ENCODE assay signal across 28 mouse cellular contexts in the genomic region with DNA sequence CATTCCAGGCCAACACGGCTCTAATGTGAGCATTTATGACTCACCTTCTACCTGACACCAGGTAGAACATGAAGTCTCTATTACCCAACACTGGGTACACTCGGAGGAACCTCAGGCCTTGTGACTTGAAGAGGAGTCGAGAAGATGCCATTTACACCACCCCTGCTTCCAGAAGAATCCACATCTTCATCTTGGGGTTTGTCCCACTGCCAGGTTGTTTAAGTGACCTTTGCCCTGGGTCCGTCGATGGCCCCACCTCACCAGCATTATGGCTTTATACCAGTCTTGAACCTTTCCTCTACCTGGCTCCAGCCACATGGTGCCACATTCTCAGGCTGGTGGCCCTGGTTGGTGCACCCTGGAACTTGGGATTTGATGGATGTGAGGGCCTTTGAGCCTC. TPM values are rescaled to one million over a fixed set of nuclear protein-coding genes. Genes with fewer than 3 reads are reported as not detected.
DNase-seq lines count a peak whose midpoint lies in the region; ATAC-seq and TF ChIP-seq lines count a peak whose summit lies in the region.
"Had no signal": no experiment of that assay in that cellular context is flagged by ENCODE, and none has a peak within 500 bp of the region (broad histone marks: within the 10 kb centered on the region; RNA-seq: fewer than 3 reads in every experiment).

No protein-coding gene starts in this region.

- no peak for ATAC-seq in embryonic facial prominence, embryonic 13.5 days (ENCODE audit: insufficient number of reproducible peaks, insufficient read depth, low FRiP score, low TSS enrichment, low read depth)
- ATAC-seq: CD4-positive, CD25-positive, alpha-beta regulatory T cell, adult 4 months; inflammation-experienced regulatory T-cells, adult 6 months; midbrain, embryonic 16.5 days had no signal

- no peak for TF ChIP-seq POLR2A in heart, adult 2 months (IDR thresholded peaks at IDR 0.05; ENCODE audit: insufficient read depth, low read depth, low read length)
- no peak for TF ChIP-seq POLR2A in lung, adult 2 months (IDR thresholded peaks at IDR 0.05; ENCODE audit: borderline replicate concordance, extremely low read depth, low read depth, low read length)

- no peak overlapping the region for H3K4me2 ChIP-seq in embryonic facial prominence, embryonic 13.5 days
- H3K4me2 ChIP-seq: heart, embryonic 13.5 days; limb, embryonic 15.5 days; liver, embryonic 13.5 days; stomach, embryonic 15.5 days had no signal

- H3K9me3 ChIP-seq in embryonic facial prominence, embryonic 13.5 days = no peaks in the 10 kb centered on the region
- no peaks in the 10 kb centered on the region for H3K9me3 ChIP-seq in embryonic facial prominence, embryonic 10.5 days
- H3K9me3 ChIP-seq in limb, embryonic 10.5 days (replicated peaks) = no peaks in the 10 kb centered on the region
- H3K9me3 ChIP-seq: heart, embryonic 13.5 days; limb, embryonic 15.5 days; liver, embryonic 13.5 days; stomach, embryonic 15.5 days had no signal

- H3K36me3 ChIP-seq in embryonic facial prominence, embryonic 13.5 days = peaks cover 46% of the 10 kb centered on the region
- peaks cover 43% of the 10 kb centered on the region for H3K36me3 ChIP-seq in embryonic facial prominence, embryonic 10.5 days (replicated peaks)
- H3K36me3 ChIP-seq in heart, adult 2 months (ENCODE audit: control insufficient read depth, insufficient read depth, low read length) = no peaks in the 10 kb centered on the region
- peaks cover 42% of the 10 kb centered on the region for H3K36me3 ChIP-seq in limb, embryonic 10.5 days

- H3K27ac ChIP-seq in embryonic facial prominence, embryonic 13.5 days = no peak overlapping the region
- H3K27ac ChIP-seq in embryonic facial prominence, embryonic 10.5 days (replicated peaks) = no peak overlapping the region
- H3K27ac ChIP-seq in heart, adult 2 months = peak overlapping the region; percentile 55
- H3K27ac ChIP-seq in limb, embryonic 10.5 days = 0 out of 2 replicates have a peak overlapping the region, but pooled peaks have one; percentile 46
- H3K27ac ChIP-seq: heart, embryonic 13.5 days; layer of hippocampus, adult 2 months; left cerebral cortex, adult 2 months; limb, embryonic 15.5 days; liver, embryonic 13.5 days; stomach, embryonic 15.5 days had no signal

- no peak for TF ChIP-seq EP300 in heart, adult 2 months (IDR thresholded peaks at IDR 0.05; ENCODE audit: insufficient read depth, low read depth, low read length)

- no peak for DNase-seq in embryonic facial prominence, embryonic 10.5 days (ENCODE audit: low spot score)
- DNase-seq in heart, adult 2 months = no peak
- no peak for DNase-seq in heart, adult 11 months
- DNase-seq in lung, adult 2 months = peak; percentile 2
- no peak for DNase-seq in lung, postnatal 25 days (ENCODE audit: low spot score)
- no peak for DNase-seq in limb, embryonic 10.5 days (ENCODE audit: low spot score)
- no peak for DNase-seq in left cerebral cortex, adult 8-10 months (ENCODE audit: low spot score in 2 of 2)
- DNase-seq: gastrocnemius, postnatal 36 days; kidney, adult 2 months; kidney, postnatal 36 days; liver, embryonic 13.5 days; lung, postnatal 10 days; right cerebral cortex, postnatal 25 days had no signal

- H3K27me3 ChIP-seq in embryonic facial prominence, embryonic 13.5 days = no peaks in the 10 kb centered on the region
- H3K27me3 ChIP-seq in embryonic facial prominence, embryonic 10.5 days (replicated peaks; ENCODE audit: low read depth, poor library complexity, severe bottlenecking) = no peaks in the 10 kb centered on the region
- H3K27me3 ChIP-seq in heart, adult 2 months (ENCODE audit: control insufficient read depth, insufficient read depth, low read length) = no peaks in the 10 kb centered on the region
- H3K27me3 ChIP-seq in limb, embryonic 10.5 days (ENCODE audit: low read depth, poor library complexity, severe bottlenecking) = no peaks in the 10 kb centered on the region
- H3K27me3 ChIP-seq: heart, embryonic 13.5 days; limb, embryonic 15.5 days; liver, embryonic 13.5 days; stomach, embryonic 15.5 days had no signal

- 90% methylated on average over 5 of the region's 5 CpGs for WGBS in embryonic facial prominence, embryonic 13.5 days
- WGBS in embryonic facial prominence, embryonic 10.5 days = 90% methylated on average over 5 of the region's 5 CpGs
- WGBS in heart, adult 2 months = 84% methylated on average over 5 of the region's 5 CpGs
- WGBS in lung, adult 2 months = 76% methylated on average over 5 of the region's 5 CpGs
- 91% methylated on average over 5 of the region's 5 CpGs for whole genome bisulfite sequencing in limb, embryonic 10.5 days

- H3K4me1 ChIP-seq in embryonic facial prominence, embryonic 13.5 days = peaks cover 15% of the 10 kb centered on the region
- H3K4me1 ChIP-seq in embryonic facial prominence, embryonic 10.5 days = peaks cover 14% of the 10 kb centered on the region
- peaks cover 9% of the 10 kb centered on the region for H3K4me1 ChIP-seq in heart, adult 2 months (ENCODE audit: control insufficient read depth, insufficient read depth, low read length)
- peaks cover 6% of the 10 kb centered on the region for H3K4me1 ChIP-seq in lung, adult 2 months (ENCODE audit: control insufficient read depth, insufficient read depth, low read length)
- peaks cover 13% of the 10 kb centered on the region for H3K4me1 ChIP-seq in limb, embryonic 10.5 days

- intact Hi-C loops in heart, adult 2 months (cut with DNase I) = no loop called here

- TF ChIP-seq CTCF in heart, adult 2 months (IDR thresholded peaks at IDR 0.05) = no peak
- TF ChIP-seq CTCF in lung, adult 2 months (IDR thresholded peaks at IDR 0.05; ENCODE audit: insufficient read depth, low read length) = no peak

- 0 out of 2 replicates have a peak overlapping the region, but pooled peaks have one; percentile 11 for H3K9ac ChIP-seq in embryonic facial prominence, embryonic 13.5 days
- H3K9ac ChIP-seq in heart, adult 2 months (ENCODE audit: low read depth, low read length) = no peak overlapping the region
- H3K9ac ChIP-seq: heart, embryonic 13.5 days; limb, embryonic 15.5 days; liver, embryonic 13.5 days; stomach, embryonic 15.5 days had no signal

- H3K4me3 ChIP-seq in embryonic facial prominence, embryonic 13.5 days = no peak overlapping the region
- H3K4me3 ChIP-seq in embryonic facial prominence, embryonic 10.5 days = no peak overlapping the region
- H3K4me3 ChIP-seq in heart, adult 2 months = no peak overlapping the region
- H3K4me3 ChIP-seq in lung, adult 2 months (replicated peaks; ENCODE audit: extremely low read depth, low read depth, low read length) = no peak overlapping the region
- H3K4me3 ChIP-seq in limb, embryonic 10.5 days = no peak overlapping the region
- H3K4me3 ChIP-seq: heart, embryonic 13.5 days; layer of hippocampus, adult 2 months; left cerebral cortex, adult 2 months; limb, embryonic 15.5 days; liver, embryonic 13.5 days; stomach, embryonic 15.5 days had no signal

- H3K79me2 ChIP-seq in heart, adult 2 months (replicated peaks; ENCODE audit: control insufficient read depth, insufficient read depth, low read length) = no peaks in the 10 kb centered on the region

RNA-seq across cellular contexts. Expression of a gene that starts 2.3 kb away (rescaled TPM):
- polyA plus RNA-seq in embryonic facial prominence, embryonic 13.5 days (2015; fragmentation: Nextera tagmentation; extraction: Ambion mirVana) = 29.9 and 35.1 TPM in 2 replicates
- polyA plus RNA-seq in embryonic facial prominence, embryonic 10.5 days (2016; fragmentation: Nextera tagmentation; extraction: Ambion mirVana) = 17.1 and 17.3 TPM in 2 replicates
- total RNA-seq in heart, adult 2 months (2021) = 100 to 1,000 TPM; 107 to 125 TPM
- 129 and 174 TPM in 2 replicates for polyA plus RNA-seq in heart, adult 2 months (2012; rRNA removed)
- polyA plus RNA-seq in lung, adult 2 months (2012; rRNA removed) = 59.0 and 59.8 TPM in 2 replicates
- 11.8 and 16.7 TPM in 2 replicates for polyA plus RNA-seq in limb, embryonic 10.5 days (2016; fragmentation: Nextera tagmentation; extraction: Ambion mirVana)
- 100 to 1,000 TPM; 110 to 142 (median 119) TPM for total RNA-seq in left cerebral cortex, adult 8-10 months (2022)

RNA-seq across cellular contexts. Expression of a gene that starts 10.4 kb away (rescaled TPM):
- polyA plus RNA-seq in embryonic facial prominence, embryonic 13.5 days (2015; fragmentation: Nextera tagmentation; extraction: Ambion mirVana) = 33.1 and 34.7 TPM in 2 replicates
- 25.1 and 26.4 TPM in 2 replicates for polyA plus RNA-seq in embryonic facial prominence, embryonic 10.5 days (2016; fragmentation: Nextera tagmentation; extraction: Ambion mirVana)
- 10 to 100 TPM; 16.2 to 17.8 TPM for total RNA-seq in heart, adult 2 months (2021)
- polyA plus RNA-seq in heart, adult 2 months (2012; rRNA removed) = 25.2 and 28.6 TPM in 2 replicates
- 39.5 and 40.4 TPM in 2 replicates for polyA plus RNA-seq in lung, adult 2 months (2012; rRNA removed)
- polyA plus RNA-seq in limb, embryonic 10.5 days (2016; fragmentation: Nextera tagmentation; extraction: Ambion mirVana) = 26.0 and 26.1 TPM in 2 replicates
- 10 to 100 TPM; 33.9 to 36.5 (median 34.8) TPM for total RNA-seq in left cerebral cortex, adult 8-10 months (2022)

RNA-seq across cellular contexts. Expression of a gene that starts 21.8 kb away (rescaled TPM):
- polyA plus RNA-seq in embryonic facial prominence, embryonic 13.5 days (2015; fragmentation: Nextera tagmentation; extraction: Ambion mirVana) = 0.18 TPM in 1 of 2 replicates, not detected in the other
- 0.11 TPM in 2 replicates for polyA plus RNA-seq in embryonic facial prominence, embryonic 10.5 days (2016; fragmentation: Nextera tagmentation; extraction: Ambion mirVana)
- total RNA-seq in heart, adult 2 months (2021) = not detected
- not detected in 2 replicates for polyA plus RNA-seq in heart, adult 2 months (2012; rRNA removed)
- not detected in 2 replicates for polyA plus RNA-seq in lung, adult 2 months (2012; rRNA removed)
- polyA plus RNA-seq in limb, embryonic 10.5 days (2016; fragmentation: Nextera tagmentation; extraction: Ambion mirVana) = 0.24 TPM in 1 of 2 replicates, not detected in the other
- 1 to 10 TPM in 2 of 4 experiments, under 1 TPM in 2; 0.84 to 2.4 (median 1.1) TPM for total RNA-seq in left cerebral cortex, adult 8-10 months (2022)
- total RNA-seq: adrenal gland, postnatal 14 days; common myeloid progenitor, adult 5-6 weeks; gastrocnemius, postnatal 36 days; heart, adult 8-10 months; heart, postnatal 10 days; hematopoietic stem cell, adult 5-6 weeks; neutrophil, adult 5-6 weeks had no signal
- polyA plus RNA-seq: CD4-positive, CD25-positive, alpha-beta regulatory T cell, adult 4 months; kidney, adult 2 months; limb, embryonic 15.5 days; liver, embryonic 13.5 days had no signal

RNA-seq across cellular contexts. Expression of a gene that starts 22.7 kb away (rescaled TPM):
- polyA plus RNA-seq in embryonic facial prominence, embryonic 13.5 days (2015; fragmentation: Nextera tagmentation; extraction: Ambion mirVana) = 0.92 and 1.1 TPM in 2 replicates
- 2.0 and 2.1 TPM in 2 replicates for polyA plus RNA-seq in embryonic facial prominence, embryonic 10.5 days (2016; fragmentation: Nextera tagmentation; extraction: Ambion mirVana)
- total RNA-seq in heart, adult 2 months (2021) = not detected
- polyA plus RNA-seq in heart, adult 2 months (2012; rRNA removed) = 0.25 TPM in 1 of 2 replicates, not detected in the other
- polyA plus RNA-seq in lung, adult 2 months (2012; rRNA removed) = 0.12 and 0.55 TPM in 2 replicates
- polyA plus RNA-seq in limb, embryonic 10.5 days (2016; fragmentation: Nextera tagmentation; extraction: Ambion mirVana) = 1.0 and 2.7 TPM in 2 replicates
- total RNA-seq in left cerebral cortex, adult 8-10 months (2022) = 10 to 100 TPM in 2 of 4 experiments, 1 to 10 TPM in 2; 9.3 to 11.0 (median 10.0) TPM
- total RNA-seq: adrenal gland, postnatal 14 days; common myeloid progenitor, adult 5-6 weeks; gastrocnemius, postnatal 36 days; heart, postnatal 10 days; hematopoietic stem cell, adult 5-6 weeks had no signal
- polyA plus RNA-seq: CD4-positive, CD25-positive, alpha-beta regulatory T cell, adult 4 months; heart, embryonic 13.5 days; inflammation-experienced regulatory T-cells, adult 6 months; kidney, adult 2 months; liver, embryonic 13.5 days had no signal

RNA-seq across cellular contexts. Expression of a gene that starts 24.3 kb away (rescaled TPM):
- polyA plus RNA-seq in embryonic facial prominence, embryonic 13.5 days (2015; fragmentation: Nextera tagmentation; extraction: Ambion mirVana) = 20.7 and 27.3 TPM in 2 replicates
- 20.5 and 24.7 TPM in 2 replicates for polyA plus RNA-seq in embryonic facial prominence, embryonic 10.5 days (2016; fragmentation: Nextera tagmentation; extraction: Ambion mirVana)
- 100 to 1,000 TPM; 606 to 670 TPM for total RNA-seq in heart, adult 2 months (2021)
- 584 and 623 TPM in 2 replicates for polyA plus RNA-seq in heart, adult 2 months (2012; rRNA removed)
- 27.6 and 65.9 TPM in 2 replicates for polyA plus RNA-seq in lung, adult 2 months (2012; rRNA removed)
- 21.6 and 35.7 TPM in 2 replicates for polyA plus RNA-seq in limb, embryonic 10.5 days (2016; fragmentation: Nextera tagmentation; extraction: Ambion mirVana)
- 100 to 1,000 TPM; 143 to 158 (median 151) TPM for total RNA-seq in left cerebral cortex, adult 8-10 months (2022)
- total RNA-seq: neutrophil, adult 5-6 weeks had no signal
- polyA plus RNA-seq: CD4-positive, CD25-positive, alpha-beta regulatory T cell, adult 4 months had no signal

Comparison
In these comparisons a context has a peak if more than half of its experiments do, and no peak if none do; other contexts are left out.
1. H3K27ac ChIP-seq: peak in heart, adult 2 months (single experiment) and limb, embryonic 10.5 days (single experiment); none in embryonic facial prominence, embryonic 13.5 days (single experiment) and embryonic facial prominence, embryonic 10.5 days (single experiment).